Mouse (Mus musculus): ENCODE results near the gene Irf2bp1.

DNA sequence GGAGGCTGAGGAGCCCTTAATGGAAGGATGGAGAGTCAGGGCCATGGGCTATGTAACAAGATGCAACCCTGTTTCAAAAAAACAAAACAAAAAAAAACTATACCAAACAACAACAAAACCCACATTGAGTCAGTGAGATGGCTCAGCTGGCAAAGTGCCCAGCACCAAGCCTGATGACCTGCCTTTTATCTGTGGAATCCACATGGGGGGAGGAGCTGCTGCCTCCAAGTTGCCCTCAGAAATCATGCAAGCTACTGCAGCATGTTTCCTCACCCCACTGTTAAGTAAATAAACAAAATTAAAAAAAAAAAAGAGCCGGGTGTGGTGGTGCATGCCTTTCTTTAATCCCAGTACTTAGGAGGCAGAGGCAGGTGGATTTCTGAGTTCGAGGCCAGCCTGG lies 17.3 kb upstream of the Irf2bp1 start:
- TF ChIP-seq CTCF (IDR thresholded peaks at IDR 0.05; ENCODE audit: extremely low read depth, insufficient read depth, low read length): no peak
- TF ChIP-seq POLR2A (IDR thresholded peaks at IDR 0.05; ENCODE audit: extremely low read depth, insufficient read depth, low read length): no peak
